Mouse (Mus musculus): Measurements from ENCODE around the gene 5730596B20Rik. TPM values are rescaled to one million over a fixed set of nuclear protein-coding genes. Genes with fewer than 3 reads are reported as not detected.

5730596B20Rik gene
- 0.12 and 0.64 TPM in 2 replicates for polyA plus RNA-seq (2016; fragmentation: Nextera tagmentation; extraction: Ambion mirVana)

- no peaks in the 10 kb centered on the region for H3K36me3 ChIP-seq (replicated peaks)
- H3K27ac ChIP-seq (replicated peaks), result peak within 1 kb of the TSS; percentile 73
- DNase-seq (ENCODE audit: low spot score), result peak; percentile 63
- H3K27me3 ChIP-seq (replicated peaks; ENCODE audit: low read depth, poor library complexity, severe bottlenecking), result peaks cover 100% of the 10 kb centered on the region
- H3K4me3 ChIP-seq, result peak within 1 kb of the TSS; percentile 46
- H3K4me1 ChIP-seq, result peaks cover 15% of the 10 kb centered on the region
- WGBS, result under 1% methylated on average over 36 of the region's 36 CpGs
- H3K9me3 ChIP-seq, result no peaks in the 10 kb centered on the region
Measured at GRCm38 (mm10) chr6:52177061-52177735, at the start of gene 5730596B20Rik. TSS of gene 5730596B20Rik (plus strand) at chr6:52177498.

GRCm38 (mm10) chr6:52137841-52138535, 39.3 kb upstream of the 5730596B20Rik start:
- no peak overlapping the region for H3K4me3 ChIP-seq
- WGBS, result 72% methylated on average over 9 of the region's 9 CpGs
- peak; percentile 38 for DNase-seq (ENCODE audit: low spot score)

GRCm38 (mm10) chr6:52138576-52138975, 38.7 kb upstream of the 5730596B20Rik start:
- no peak overlapping the region for H3K4me3 ChIP-seq
- WGBS, result 71% methylated on average over 10 of the region's 10 CpGs

More at GRCm38 (mm10) chr6:52137841-52138535, 39.3 kb upstream of the 5730596B20Rik start:
- Histone ChIP-seq H3K4me1 (peaks cover 8% of the 10 kb centered on the region), H3K27ac (replicated peaks) (no peak overlapping the region), H3K36me3 (replicated peaks) (no peaks in the 10 kb centered on the region), H3K9me3 (no peaks in the 10 kb centered on the region), H3K27me3 (replicated peaks; ENCODE audit: low read depth, poor library complexity, severe bottlenecking) (0 out of 2 replicates have a peak, but pooled peaks cover 3% of the 10 kb centered on the region)

GRCm38 (mm10) chr6:52139115-52139514, 38.2 kb upstream of the 5730596B20Rik start:
- no peaks in the 10 kb centered on the region for H3K36me3 ChIP-seq (replicated peaks)
- no peak overlapping the region for H3K27ac ChIP-seq (replicated peaks)
- WGBS, result 94% methylated on average over 5 of the region's 5 CpGs
- H3K9me3 ChIP-seq, result no peaks in the 10 kb centered on the region
- DNase-seq (ENCODE audit: low spot score), result no peak
- H3K4me3 ChIP-seq, result no peak overlapping the region
- 0 out of 2 replicates have a peak, but pooled peaks cover 3% of the 10 kb centered on the region for H3K27me3 ChIP-seq (replicated peaks; ENCODE audit: low read depth, poor library complexity, severe bottlenecking)
- peaks cover 8% of the 10 kb centered on the region for H3K4me1 ChIP-seq

More at GRCm38 (mm10) chr6:52138576-52138975, 38.7 kb upstream of the 5730596B20Rik start:
- Histone ChIP-seq H3K27me3 (replicated peaks; ENCODE audit: low read depth, poor library complexity, severe bottlenecking) (0 out of 2 replicates have a peak, but pooled peaks cover 3% of the 10 kb centered on the region), H3K36me3 (replicated peaks) (no peaks in the 10 kb centered on the region), H3K4me1 (peaks cover 8% of the 10 kb centered on the region), H3K27ac (replicated peaks) (no peak overlapping the region), H3K9me3 (no peaks in the 10 kb centered on the region)
- DNase-seq (ENCODE audit: low spot score), result no peak

DNA sequence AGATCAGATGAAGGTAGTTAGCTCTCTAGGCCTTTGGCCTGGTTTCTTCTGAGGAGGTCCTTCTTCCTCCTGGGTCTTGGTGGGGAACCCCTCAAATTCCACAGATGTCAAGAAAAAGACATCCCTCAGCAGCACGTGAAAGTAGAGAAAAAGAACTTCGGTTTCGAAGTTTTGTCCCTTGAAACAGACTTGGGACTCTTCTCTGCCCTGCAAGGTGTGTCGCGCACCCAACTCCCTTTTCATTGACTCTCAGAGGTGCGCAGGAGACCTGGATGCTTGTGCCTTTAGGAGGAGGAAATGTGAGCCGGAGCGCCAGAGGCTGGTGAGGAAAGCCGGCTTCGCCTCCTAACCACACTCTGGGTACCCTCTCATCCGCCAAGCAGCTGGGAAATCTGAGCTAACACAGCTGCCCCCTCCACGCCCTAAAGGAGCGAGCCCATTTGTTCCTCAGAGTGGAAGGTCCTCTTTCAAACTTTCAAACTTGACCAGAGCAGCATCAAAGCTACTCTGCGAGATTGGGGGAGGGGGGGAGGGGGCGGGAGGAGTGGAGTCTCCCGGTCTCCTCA, 26.8 kb upstream of the 5730596B20Rik start:
- Histone ChIP-seq H3K27ac (replicated peaks) (no peak overlapping the region), H3K9me3 (no peaks in the 10 kb centered on the region), H3K27me3 (replicated peaks; ENCODE audit: low read depth, poor library complexity, severe bottlenecking) (peaks cover 100% of the 10 kb centered on the region), H3K36me3 (replicated peaks) (no peaks in the 10 kb centered on the region), H3K4me1 (peaks cover 5% of the 10 kb centered on the region; the same call in 1 of the 2 replicates), H3K4me3 (no peak overlapping the region)
- 3% methylated on average over 16 of the region's 16 CpGs for WGBS
- DNase-seq (ENCODE audit: low spot score), result peak; percentile 62

DNA sequence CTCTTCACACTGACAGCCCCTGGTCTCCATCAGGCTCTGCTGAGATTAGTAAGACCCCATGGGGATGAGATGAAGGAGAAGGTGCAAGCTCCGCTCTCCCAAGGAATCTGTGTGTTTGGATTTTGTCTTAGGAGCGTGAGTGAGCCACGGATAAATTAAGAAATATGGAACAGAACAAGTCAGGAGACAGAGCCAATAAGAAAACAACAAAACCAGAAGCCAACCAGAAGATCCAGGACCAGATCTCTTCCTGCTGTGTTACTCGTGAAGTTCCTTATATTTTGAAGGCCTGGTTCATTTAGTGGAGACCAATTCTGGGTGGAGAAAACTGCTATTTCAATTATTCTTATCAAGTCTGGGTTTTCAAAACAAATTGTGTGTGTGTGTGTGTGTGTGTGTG, 25.7 kb upstream of the 5730596B20Rik start:
- no peaks in the 10 kb centered on the region for H3K36me3 ChIP-seq (replicated peaks)
- no peak overlapping the region for H3K27ac ChIP-seq (replicated peaks)
- H3K4me1 ChIP-seq, result peaks cover 5% of the 10 kb centered on the region; the same call in 1 of the 2 replicates
- peaks cover 100% of the 10 kb centered on the region for H3K27me3 ChIP-seq (replicated peaks; ENCODE audit: low read depth, poor library complexity, severe bottlenecking)
- WGBS, result 7% methylated on average over 4 of the region's 4 CpGs
- H3K9me3 ChIP-seq, result no peaks in the 10 kb centered on the region
- no peak overlapping the region for H3K4me3 ChIP-seq
- peak; percentile 14 for DNase-seq (ENCODE audit: low spot score)

- peaks cover 5% of the 10 kb centered on the region; the same call in 1 of the 2 replicates for H3K4me1 ChIP-seq
- H3K27ac ChIP-seq (replicated peaks), result no peak overlapping the region
- H3K9me3 ChIP-seq, result no peaks in the 10 kb centered on the region
- no peaks in the 10 kb centered on the region for H3K36me3 ChIP-seq (replicated peaks)
- H3K27me3 ChIP-seq (replicated peaks; ENCODE audit: low read depth, poor library complexity, severe bottlenecking), result peaks cover 100% of the 10 kb centered on the region
- peak; percentile 18 for DNase-seq (ENCODE audit: low spot score)
- WGBS, result 2% methylated on average over 16 of the region's 16 CpGs
- H3K4me3 ChIP-seq, result no peak overlapping the region
Measured at GRCm38 (mm10) chr6:52152226-52153193, 24.8 kb upstream of the 5730596B20Rik start.

DNA sequence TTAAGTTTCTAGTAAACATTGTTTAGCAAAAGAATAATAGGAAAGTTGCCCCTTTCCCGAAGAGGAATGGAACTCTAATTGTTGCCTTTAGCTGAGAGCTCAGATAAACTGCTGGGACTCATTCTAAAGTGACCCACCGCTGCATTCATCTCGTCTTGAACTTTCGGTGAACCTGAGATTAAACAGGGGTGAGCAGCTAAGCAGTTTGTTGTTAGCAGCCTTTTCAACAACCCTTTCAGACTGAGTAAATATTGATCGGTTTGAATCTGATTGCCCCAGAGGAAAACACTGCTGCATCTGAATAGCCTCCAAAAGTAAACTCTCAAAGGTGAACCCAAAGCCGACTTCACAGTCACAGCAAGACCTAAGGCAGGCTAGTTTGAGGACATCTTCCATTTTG, 24.0 kb upstream of the 5730596B20Rik start:
- Histone ChIP-seq H3K36me3 (replicated peaks) (no peaks in the 10 kb centered on the region), H3K27ac (replicated peaks) (no peak overlapping the region), H3K4me3 (no peak overlapping the region), H3K4me1 (peaks cover 11% of the 10 kb centered on the region), H3K9me3 (no peaks in the 10 kb centered on the region), H3K27me3 (replicated peaks; ENCODE audit: low read depth, poor library complexity, severe bottlenecking) (peaks cover 100% of the 10 kb centered on the region)
- WGBS, result under 1% methylated on average over 6 of the region's 6 CpGs
- peak; percentile 27 for DNase-seq (ENCODE audit: low spot score)

DNA sequence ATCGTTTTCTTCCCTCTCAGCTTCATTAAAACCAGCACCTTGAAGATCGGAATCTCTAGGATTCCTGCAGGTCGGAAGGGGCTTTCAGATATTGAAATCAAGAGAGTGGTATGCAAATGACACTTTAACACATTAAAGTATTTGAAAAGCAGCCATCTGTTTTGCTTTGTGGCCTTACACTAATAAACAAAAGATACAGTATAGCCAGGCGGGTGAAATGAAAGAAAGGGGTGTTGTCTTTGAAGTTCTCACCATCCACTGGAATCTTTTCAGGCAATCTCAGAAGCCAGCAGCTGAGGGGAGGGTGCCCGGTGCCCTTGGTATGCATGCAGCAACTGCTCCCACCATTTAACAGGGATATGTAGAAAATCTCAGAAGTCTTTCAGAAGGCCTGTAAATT, 23.3 kb upstream of the 5730596B20Rik start:
- peak; percentile 14 for DNase-seq (ENCODE audit: low spot score)
- peaks cover 19% of the 10 kb centered on the region for H3K4me1 ChIP-seq
- peaks cover 100% of the 10 kb centered on the region for H3K27me3 ChIP-seq (replicated peaks; ENCODE audit: low read depth, poor library complexity, severe bottlenecking)
- H3K9me3 ChIP-seq, result no peaks in the 10 kb centered on the region
- H3K4me3 ChIP-seq, result no peak overlapping the region
- H3K36me3 ChIP-seq (replicated peaks), result no peaks in the 10 kb centered on the region
- no peak overlapping the region for H3K27ac ChIP-seq (replicated peaks)
- WGBS, result 4% methylated on average over 5 of the region's 5 CpGs

- H3K36me3 ChIP-seq (replicated peaks), result no peaks in the 10 kb centered on the region
- no peak overlapping the region for H3K4me3 ChIP-seq
- WGBS, result 38% methylated on average over 3 of the region's 3 CpGs
- no peaks in the 10 kb centered on the region for H3K9me3 ChIP-seq
- no peak for DNase-seq (ENCODE audit: low spot score)
- peaks cover 31% of the 10 kb centered on the region for H3K4me1 ChIP-seq
- H3K27ac ChIP-seq (replicated peaks), result no peak overlapping the region
- H3K27me3 ChIP-seq (replicated peaks; ENCODE audit: low read depth, poor library complexity, severe bottlenecking), result peaks cover 100% of the 10 kb centered on the region
Measured at GRCm38 (mm10) chr6:52155471-52155870, 21.8 kb upstream of the 5730596B20Rik start.

- no peaks in the 10 kb centered on the region for H3K9me3 ChIP-seq
- under 1% methylated on average over 20 of the region's 20 CpGs for WGBS
- no peaks in the 10 kb centered on the region for H3K36me3 ChIP-seq (replicated peaks)
- peak; percentile 38 for DNase-seq (ENCODE audit: low spot score)
- peaks cover 30% of the 10 kb centered on the region for H3K4me1 ChIP-seq
- H3K27me3 ChIP-seq (replicated peaks; ENCODE audit: low read depth, poor library complexity, severe bottlenecking), result peaks cover 100% of the 10 kb centered on the region
- H3K27ac ChIP-seq (replicated peaks), result no peak overlapping the region
- 0 out of 2 replicates have a peak overlapping the region, but pooled peaks have one; percentile 5 for H3K4me3 ChIP-seq
Measured at GRCm38 (mm10) chr6:52156551-52157200, 20.6 kb upstream of the 5730596B20Rik start.
